Mouse (Mus musculus) right cerebral cortex, adult 2 months (tissue): ENCODE data around the gene Hs2st1.

Experiments
- DNase-seq, 2 experiments: peaks; one replicate each; pipeline ENCODE4 v3.0.0; 2021 to 2022; ENCODE audit warnings: low spot score in 2 of 2

Gene Hs2st1

DNA sequence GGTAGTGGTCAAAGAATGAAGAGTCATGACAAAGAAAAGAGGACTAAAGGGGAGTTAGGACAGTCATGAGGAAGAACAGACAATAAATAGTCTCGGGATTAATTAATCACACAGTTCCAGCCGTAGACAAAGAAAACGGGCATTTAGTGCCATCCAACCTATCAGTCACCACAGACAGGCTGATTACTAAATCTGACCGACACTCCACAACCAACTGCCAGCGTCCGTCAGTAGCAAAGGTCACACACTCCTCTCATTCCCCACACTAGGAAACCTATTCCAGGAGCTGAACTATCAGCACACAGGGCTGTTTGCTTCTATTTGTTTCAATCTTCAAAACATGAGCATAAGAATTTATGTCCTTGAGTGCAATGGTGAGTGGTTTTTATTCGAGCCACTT is 16.0 kb downstream of the Hs2st1 start:
- DNase-seq, result no peak

GRCm38 (mm10) chr3:144551416-144551815 is 18.6 kb downstream of the Hs2st1 start:
- no peak for DNase-seq

DNA sequence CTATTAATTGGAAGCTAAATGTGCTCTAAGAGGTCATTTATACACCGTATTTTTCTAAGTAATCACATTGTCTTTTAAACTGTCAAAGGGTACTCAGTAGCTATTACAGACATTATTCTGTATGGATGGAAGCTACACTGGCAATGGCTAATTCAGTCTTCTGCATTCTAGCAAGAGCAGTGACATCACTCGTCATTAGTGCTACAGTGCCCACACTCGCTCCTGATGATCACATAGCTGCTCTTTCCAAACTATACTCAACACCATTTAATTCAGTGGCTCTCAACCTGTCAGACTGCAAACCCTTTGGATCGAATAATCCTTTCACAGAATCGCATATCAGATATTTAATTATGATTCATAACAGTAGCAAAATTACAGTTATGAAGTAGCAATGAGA is 19.3 kb downstream of the Hs2st1 start:
- DNase-seq, result no peak

DNA sequence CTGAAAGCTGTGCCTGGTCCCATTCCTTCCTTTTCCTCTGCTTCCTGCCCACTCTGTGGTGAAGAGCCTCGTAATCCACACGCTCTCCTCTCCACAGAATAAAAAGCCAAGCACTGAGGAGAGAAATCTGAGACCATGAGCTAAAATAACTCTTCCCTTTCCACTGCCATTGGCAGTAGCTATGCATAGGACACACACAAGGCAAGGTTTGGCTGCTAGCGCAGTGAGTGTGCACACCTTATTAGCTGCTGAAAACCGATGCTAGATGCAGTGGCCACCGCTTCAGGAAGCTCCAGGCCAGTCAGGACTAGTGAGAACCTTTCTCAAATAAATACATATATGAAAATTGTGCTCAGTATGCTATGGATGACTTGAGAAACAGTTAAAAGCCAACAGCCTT is 19.9 kb downstream of the Hs2st1 start:
- DNase-seq, result no peak

DNA sequence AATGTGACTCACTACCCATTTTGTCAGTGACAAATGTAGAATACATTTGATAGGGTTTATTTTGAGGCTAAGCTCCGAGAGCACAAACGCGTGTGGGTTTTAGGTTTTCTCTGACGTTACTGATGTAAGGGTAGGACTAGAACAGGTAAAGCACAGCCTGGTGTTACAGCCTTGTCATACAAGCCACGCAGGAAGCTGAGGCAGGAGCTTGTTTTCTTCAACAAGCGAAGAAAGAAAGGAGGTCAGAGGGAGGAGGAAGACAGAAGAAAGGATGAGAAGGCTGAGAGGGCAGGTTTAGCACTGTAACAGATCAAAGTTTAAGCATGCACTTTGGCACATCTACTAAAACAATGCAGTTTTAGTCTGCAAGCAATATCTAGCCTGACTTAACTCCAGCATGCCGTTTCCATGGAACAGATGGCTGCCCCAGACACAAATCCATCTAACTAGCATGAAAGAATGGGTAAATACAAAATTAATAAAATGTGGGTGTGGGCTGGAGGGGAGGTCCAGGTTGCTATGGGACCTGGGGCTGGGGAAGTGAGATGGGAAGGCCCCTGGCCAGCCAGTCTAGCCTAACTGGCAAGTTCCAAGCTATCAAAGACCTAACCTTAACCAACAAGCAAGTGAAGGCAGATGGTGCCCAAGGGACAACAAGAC is 21.7 kb downstream of the Hs2st1 start:
- no peak for DNase-seq

- DNase-seq, result no peak
Measured at GRCm38 (mm10) chr3:144546490-144546889, 23.5 kb downstream of the Hs2st1 start.

- DNase-seq, result no peak
Measured at GRCm38 (mm10) chr3:144545832-144546231, 24.1 kb downstream of the Hs2st1 start.

- no peak for DNase-seq
Measured at GRCm38 (mm10) chr3:144545152-144545551, 24.8 kb downstream of the Hs2st1 start.

- no peak for DNase-seq
Measured at GRCm38 (mm10) chr3:144541906-144542438, 28.0 kb downstream of the Hs2st1 start.

DNA sequence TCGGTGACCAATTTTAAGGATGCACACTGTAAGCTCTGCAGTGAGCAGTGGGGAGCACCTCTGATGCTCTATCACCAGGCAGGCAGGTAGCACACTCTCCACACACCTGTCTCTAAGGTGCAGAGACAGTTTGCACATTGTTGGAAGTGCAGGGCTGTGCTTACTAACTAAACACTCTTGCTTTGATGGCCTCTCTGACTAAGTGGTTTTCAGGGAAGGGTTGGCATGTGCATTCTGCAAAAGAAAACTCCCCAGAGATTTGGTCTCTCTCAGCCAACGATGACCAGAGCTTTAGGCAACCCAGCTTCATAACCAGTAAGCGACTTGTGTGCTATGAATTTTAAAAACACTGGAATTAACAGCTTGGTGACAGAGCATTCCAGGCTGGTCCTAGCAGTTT is 29.2 kb downstream of the Hs2st1 start:
- DNase-seq, result no peak

GRCm38 (mm10) chr3:144539051-144539450 is 30.9 kb downstream of the Hs2st1 start:
- DNase-seq, result no peak

- peak in 1 of 2 experiments; percentile 27 for DNase-seq
Measured at GRCm38 (mm10) chr3:144537078-144537855, 32.7 kb downstream of the Hs2st1 start.

- DNase-seq, result no peak
Measured at GRCm38 (mm10) chr3:144535056-144535455, 34.9 kb downstream of the Hs2st1 start.

DNA sequence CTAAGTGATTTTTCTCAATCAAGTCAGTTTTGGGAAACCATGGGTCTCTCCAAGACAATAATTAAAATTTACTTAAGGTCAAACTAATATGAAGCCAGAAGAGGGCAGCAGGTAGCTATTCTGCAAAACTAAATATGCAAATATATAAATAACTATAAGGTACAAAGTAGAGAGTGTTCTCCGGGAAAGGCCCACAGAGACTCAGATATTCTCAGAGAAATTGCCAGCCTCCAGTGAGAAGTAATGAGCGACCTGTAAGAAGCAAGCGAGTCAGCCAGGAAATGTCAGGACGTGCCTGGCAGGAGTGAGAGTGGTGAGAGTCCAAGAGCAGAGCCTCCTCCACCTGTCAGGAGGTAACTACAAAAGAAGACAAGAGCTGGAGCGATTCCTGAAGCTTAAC is 39.0 kb downstream of the Hs2st1 start:
- no peak for DNase-seq

DNA sequence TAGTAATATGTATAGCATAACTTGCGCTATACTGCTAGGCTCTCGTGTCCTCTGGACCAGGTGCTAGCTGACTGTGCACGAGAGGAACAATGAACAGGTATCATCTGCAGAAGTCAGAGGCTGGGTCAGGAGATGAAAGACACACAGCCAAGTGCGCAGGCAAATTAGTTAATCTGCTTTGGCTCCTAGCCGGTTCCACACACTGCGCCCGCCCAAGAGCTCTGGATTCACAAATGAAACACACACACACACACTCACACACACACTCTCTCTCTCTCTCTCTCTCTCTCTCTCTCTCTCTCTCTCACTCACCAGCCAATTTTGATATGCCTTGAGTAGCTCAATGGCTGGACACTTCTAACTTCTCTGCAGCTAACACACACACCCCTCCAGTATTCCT is 42.1 kb downstream of the Hs2st1 start:
- no peak for DNase-seq

DNA sequence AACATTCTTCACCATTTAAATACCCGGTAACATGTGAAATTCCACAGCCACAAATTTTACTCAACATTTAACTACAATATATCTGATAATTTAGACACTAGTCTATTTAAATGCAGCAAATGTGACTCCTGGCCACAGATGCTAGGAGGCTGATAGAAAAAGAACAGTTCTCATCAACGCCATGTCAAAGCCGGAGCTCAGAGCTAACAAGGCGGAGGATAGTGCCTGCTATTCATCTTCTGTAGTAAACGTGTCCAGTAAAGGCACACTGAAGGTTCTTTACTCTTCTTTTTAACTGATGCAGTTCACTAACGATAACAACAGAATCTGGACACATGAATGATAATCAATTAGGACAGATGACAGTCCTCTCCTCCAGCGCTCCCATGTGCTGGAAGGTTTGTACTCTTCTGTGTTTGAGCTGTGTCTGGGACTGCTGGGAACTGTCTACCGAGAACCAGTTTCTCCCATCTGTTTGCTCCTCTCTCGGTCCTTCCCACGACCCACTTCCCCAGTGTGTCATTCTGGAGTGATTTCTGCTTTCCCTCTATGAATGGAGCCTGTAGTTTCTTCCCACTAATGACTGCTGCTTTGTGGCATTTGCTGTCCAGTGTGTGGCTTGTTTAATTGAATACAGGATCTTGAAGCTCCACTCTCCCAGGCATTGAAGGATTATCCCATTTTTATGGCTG is 50.3 kb downstream of the Hs2st1 start:
- DNase-seq, result no peak

GRCm38 (mm10) chr3:144518917-144519316 is 51.1 kb downstream of the Hs2st1 start:
- DNase-seq, result no peak

GRCm38 (mm10) chr3:144515286-144515685 is 54.7 kb downstream of the Hs2st1 start:
- DNase-seq, result no peak

DNA sequence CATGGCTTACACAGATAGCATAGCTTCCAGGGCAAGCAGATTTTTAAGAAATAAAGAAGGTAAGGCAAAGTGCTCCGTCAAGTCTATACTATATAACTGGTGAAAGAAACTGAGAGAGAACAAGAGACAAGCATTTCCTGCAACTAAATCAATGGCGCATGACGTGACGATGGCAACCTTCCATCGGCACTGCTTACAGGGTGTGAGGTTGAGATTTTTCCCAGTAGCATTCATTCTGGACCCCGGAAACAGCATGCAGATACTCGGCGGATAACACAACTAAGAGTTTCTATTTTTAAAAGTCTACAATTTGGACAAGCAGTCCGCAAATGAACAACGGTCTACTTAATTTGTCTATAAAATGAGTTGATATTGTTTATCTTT is 55.9 kb downstream of the Hs2st1 start:
- no peak for DNase-seq

DNA sequence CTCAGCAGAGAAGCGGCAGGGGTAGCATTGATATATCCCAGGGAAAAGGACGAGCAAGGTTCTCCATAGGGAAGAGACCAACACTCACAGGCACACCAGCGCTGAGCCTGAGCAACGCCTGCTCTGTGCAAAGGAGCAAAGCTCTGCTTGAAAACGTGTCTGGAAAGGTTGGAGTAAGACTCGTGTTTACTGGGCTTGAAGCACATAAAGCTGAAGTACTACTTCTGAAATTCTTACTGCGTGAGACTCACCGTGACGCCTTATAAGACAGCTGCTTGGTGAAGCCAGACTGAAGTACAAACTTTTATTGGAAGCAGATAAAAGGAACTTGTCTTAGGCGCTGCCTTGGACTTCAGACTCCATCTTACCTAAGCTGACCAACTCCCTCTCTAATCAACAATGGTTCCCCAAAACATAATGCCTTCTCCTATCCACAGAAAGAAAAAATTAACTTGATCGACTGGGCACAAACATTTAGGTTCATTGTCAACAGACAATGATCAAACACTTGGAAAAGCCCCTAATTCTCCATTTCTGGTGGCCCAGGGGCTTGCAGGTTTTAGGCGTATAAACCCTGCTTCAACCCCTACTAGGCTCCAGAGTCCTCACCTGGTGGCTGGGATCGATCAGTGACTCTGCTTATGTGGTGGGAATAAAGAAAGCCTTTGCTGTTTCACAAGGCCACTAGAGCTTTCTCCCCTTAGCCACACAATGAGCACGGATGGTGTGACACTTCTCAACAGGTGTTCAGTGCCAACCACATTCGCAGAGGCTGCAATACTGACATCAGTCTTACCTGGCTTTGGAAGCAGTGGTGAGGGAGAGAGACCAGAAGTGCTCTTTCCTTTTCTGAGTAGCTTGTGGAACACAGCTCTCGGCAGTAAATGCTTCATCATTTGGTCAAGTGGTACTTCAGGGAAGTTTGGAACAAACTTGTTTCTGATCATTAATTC is 56.5 kb downstream of the Hs2st1 start:
- no peak for DNase-seq

DNA sequence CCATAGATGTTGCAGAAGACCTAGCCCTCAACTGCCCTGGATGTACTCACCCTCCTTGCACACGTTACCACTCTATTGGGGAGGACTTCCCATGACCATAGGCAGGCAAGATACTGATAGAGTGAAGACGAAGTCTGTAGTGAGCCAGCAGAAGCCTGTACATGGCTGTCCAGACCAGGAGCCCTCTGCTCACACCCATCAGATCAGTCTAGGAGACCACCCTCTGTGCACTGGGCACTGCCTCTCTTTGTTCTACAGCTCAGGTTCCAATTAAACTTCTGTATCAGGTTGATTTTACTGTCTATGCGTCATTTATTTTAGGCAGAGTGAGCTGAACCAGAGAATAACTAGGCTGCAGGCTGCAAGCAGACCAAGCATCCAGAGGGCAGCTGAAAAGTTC is 59.3 kb downstream of the Hs2st1 start:
- no peak for DNase-seq
